Mouse (Mus musculus) erythroblast, embryonic 14.5 days (primary cell): ENCODE measurements around the gene Specc1.

Experiments
- GATA1 ChIP-seq: IDR thresholded peaks from 2 replicates; pipeline ENCODE4 v1.6.1; 2012; ENCODE audit warnings: low read length, inconsistent platforms, mixed read lengths
- TAL1 ChIP-seq: IDR thresholded peaks from 3 replicates; pipeline ENCODE4 v1.6.1; 2012; ENCODE audit warnings: low read length, inconsistent platforms, mixed read lengths

DNA sequence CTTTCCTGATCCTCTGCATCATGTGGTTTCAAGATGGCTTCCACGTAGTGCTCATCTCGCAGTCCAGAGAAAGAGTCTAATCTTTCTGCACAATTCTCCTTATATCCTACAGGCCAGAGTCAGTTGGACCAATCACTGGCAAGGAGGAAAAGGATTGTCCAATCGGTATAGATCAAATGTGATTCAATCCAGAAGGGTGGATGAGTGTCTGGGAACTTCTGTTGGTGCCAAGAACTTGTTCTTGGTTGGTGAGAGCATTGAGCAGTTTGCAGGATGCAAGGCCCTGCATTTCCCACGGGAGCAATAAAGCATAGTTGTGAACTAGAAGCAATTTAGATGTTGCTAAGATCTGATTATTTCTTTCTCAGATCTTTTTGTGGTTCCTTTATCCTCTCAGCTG, 287.9 kb downstream of the Specc1 start:
- TF ChIP-seq GATA1 = no peak
- TF ChIP-seq TAL1 = no peak
